Mouse (Mus musculus) ES-Bruce4 (cell line): ENCODE results near the gene Ttf2. TPM values are rescaled to one million over a fixed set of nuclear protein-coding genes. Genes with fewer than 3 reads are reported as not detected.

Experiments
- H3K27ac ChIP-seq: 2 replicates; pipeline ENCODE4 v1.5.1; 2012; ENCODE audit warnings: low read length, inconsistent platforms; ENCODE audit not compliant: insufficient read depth
- H3K27me3 ChIP-seq: 2 replicates; pipeline ENCODE4 v1.6.1; 2012; ENCODE audit warnings: mild to moderate bottlenecking, low read length, inconsistent platforms; ENCODE audit not compliant: control insufficient read depth, poor library complexity, insufficient read depth, severe bottlenecking
- H3K36me3 ChIP-seq: 2 replicates; pipeline ENCODE4 v1.6.1; 2012; ENCODE audit warnings: inconsistent platforms, mild to moderate bottlenecking, low read length, moderate library complexity; ENCODE audit not compliant: control insufficient read depth, poor library complexity, insufficient read depth, severe bottlenecking
- H3K4me1 ChIP-seq: one replicate; pipeline ENCODE4 v1.8.1; 2011; ENCODE audit warnings: low read length; ENCODE audit not compliant: control insufficient read depth, insufficient read depth
- H3K4me3 ChIP-seq: 2 replicates; pipeline ENCODE4 v1.5.1; 2011; ENCODE audit warnings: low read depth, mild to moderate bottlenecking, low read length
- H3K9ac ChIP-seq: 2 replicates; pipeline ENCODE4 v1.6.1; 2012; ENCODE audit warnings: low read depth, mild to moderate bottlenecking, inconsistent platforms; ENCODE audit not compliant: poor library complexity, severe bottlenecking
- H3K9me3 ChIP-seq: replicated peaks from 2 replicates; pipeline ENCODE4 v1.6.1; 2012; ENCODE audit warnings: mild to moderate bottlenecking, low read length, inconsistent platforms; ENCODE audit not compliant: control insufficient read depth, poor library complexity, insufficient read depth, severe bottlenecking
- CTCF ChIP-seq: IDR thresholded peaks from one replicate; pipeline ENCODE4 v1.8.1; 2011; ENCODE audit warnings: low read depth, low read length
- EP300 ChIP-seq: IDR thresholded peaks from 2 replicates; pipeline ENCODE4 v1.6.1; 2011; ENCODE audit warnings: low read depth, low read length; ENCODE audit not compliant: insufficient read depth
- POLR2A ChIP-seq: IDR thresholded peaks from one replicate; pipeline ENCODE4 v1.8.1; 2011; ENCODE audit warnings: low read length; ENCODE audit not compliant: insufficient read depth
- polyA plus RNA-seq: library from polyadenylated mRNA; stranded (reverse); fragments of >200 nt; gene quantifications from 2 replicates; pipeline ENCODE4 v1.2.4, GENCODE M21; 2011; ENCODE audit warnings: low read depth; ENCODE audit not compliant: missing spikeins, insufficient read depth, insufficient read length

Ttf2 gene
- polyA plus RNA-seq, 1 experiment = 47.3 TPM

DNA sequence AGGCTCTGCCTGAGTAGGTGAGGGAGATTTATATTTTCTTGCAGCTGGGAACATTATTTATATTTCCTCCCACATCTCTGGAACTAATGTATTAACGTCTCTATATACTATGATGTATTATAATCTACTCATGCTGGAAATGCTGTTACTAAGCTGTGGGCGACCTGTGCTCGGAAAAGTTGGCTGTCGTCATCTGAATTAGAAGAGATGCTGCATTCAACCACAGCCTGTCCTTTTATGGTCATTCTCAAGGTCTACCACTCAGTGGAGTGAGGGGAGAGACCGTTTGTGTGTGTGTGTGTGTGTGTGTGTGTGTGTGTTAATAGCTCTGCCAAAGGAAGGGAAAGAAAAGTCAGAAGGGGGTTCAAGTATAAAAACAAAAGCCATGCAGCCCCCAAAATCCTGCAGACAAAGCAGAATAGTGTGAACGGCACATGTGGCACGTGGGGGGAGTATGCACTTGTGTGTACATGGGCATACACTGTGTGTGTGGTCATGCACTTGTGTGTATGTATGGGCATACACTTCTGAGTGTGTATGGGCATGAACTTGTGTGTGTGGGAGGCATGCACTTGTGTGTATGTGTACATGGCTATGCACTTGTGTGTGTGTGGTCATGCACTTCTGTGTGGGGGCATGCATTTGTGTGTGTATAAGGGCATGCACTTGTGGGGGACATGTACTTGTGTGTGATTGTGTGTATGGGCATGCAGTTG, 57.8 kb downstream of the Ttf2 start:
- no peaks in the 10 kb centered on the region for H3K4me1 ChIP-seq
- no peak overlapping the region for H3K4me3 ChIP-seq
- H3K27ac ChIP-seq = no peak overlapping the region
- no peak overlapping the region for H3K9ac ChIP-seq
- H3K9me3 ChIP-seq = no peaks in the 10 kb centered on the region
- TF ChIP-seq EP300 = no peak
- no peak for TF ChIP-seq POLR2A
- TF ChIP-seq CTCF = no peak
- no peaks in the 10 kb centered on the region for H3K27me3 ChIP-seq
- H3K36me3 ChIP-seq = no peaks in the 10 kb centered on the region

DNA sequence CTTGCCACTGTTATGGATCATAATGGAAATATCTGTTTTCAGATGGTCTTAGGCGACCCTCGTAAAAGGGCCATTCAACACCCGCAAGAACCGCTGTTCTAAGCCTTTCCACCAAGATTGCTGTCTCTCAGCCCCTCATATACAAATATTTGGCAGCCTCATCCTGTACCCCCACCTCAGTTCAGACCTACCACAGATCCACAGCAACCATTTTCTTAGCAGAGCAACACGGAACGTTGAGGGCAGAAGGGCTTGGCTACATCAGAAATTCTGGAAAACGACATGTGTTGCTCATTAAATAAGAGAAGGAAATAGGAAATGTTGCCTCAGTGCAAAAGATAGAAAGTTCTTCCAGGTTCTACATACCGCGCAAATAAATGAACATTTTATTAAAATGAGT, 58.4 kb downstream of the Ttf2 start:
- Histone ChIP-seq H3K27ac (no peak overlapping the region), H3K9ac (no peak overlapping the region), H3K4me1 (no peaks in the 10 kb centered on the region), H3K9me3 (no peaks in the 10 kb centered on the region), H3K27me3 (no peaks in the 10 kb centered on the region), H3K4me3 (no peak overlapping the region), H3K36me3 (no peaks in the 10 kb centered on the region)
- TF ChIP-seq EP300 (no peak), CTCF (no peak), POLR2A (no peak)

DNA sequence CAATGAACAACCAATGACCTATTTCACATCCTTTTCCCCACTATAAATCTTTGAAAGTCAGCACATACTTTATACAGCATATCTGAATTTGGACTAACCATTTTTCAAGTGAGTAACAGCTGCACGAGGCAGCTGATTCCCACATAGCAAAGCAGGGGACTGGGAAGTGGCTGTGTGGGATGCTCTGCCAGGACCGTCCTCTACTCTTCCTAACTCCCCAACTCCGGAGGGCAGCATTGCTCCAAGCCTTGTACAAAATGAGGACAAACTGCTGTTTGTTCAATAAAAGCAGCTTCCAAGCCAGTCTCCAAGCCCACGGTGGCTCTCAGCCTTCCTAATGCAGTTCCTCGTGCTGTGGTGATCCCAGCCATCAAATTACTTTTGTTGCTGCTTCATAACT, 58.8 kb downstream of the Ttf2 start:
- Histone ChIP-seq H3K27ac (no peak overlapping the region), H3K9me3 (no peaks in the 10 kb centered on the region), H3K27me3 (no peaks in the 10 kb centered on the region), H3K36me3 (no peaks in the 10 kb centered on the region), H3K4me3 (no peak overlapping the region), H3K9ac (no peak overlapping the region), H3K4me1 (no peaks in the 10 kb centered on the region)
- TF ChIP-seq POLR2A (no peak), EP300 (no peak), CTCF (no peak)

DNA sequence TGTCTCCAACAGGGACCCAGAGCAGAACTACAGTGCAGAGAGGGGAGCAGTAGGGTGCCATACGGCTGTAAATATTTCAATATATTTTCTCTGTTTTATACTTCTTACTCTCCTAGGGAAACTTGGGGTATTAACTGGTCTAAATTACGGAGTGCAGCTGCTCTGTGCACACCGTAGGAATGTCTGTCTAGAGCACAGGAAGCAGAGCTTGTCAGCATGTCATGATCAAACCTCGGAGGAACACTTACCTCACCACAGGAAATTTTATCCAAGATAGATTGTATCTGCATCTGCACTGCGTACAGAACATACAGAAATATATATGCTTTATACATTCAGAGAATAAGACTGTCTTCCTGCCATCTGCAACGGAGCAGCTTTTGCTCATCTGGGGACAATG, 60.9 kb downstream of the Ttf2 start:
- TF ChIP-seq CTCF = no peak
- no peak for TF ChIP-seq EP300
- TF ChIP-seq POLR2A = no peak
- H3K4me1 ChIP-seq = no peaks in the 10 kb centered on the region
- H3K4me3 ChIP-seq = no peak overlapping the region
- H3K27ac ChIP-seq = no peak overlapping the region
- H3K9me3 ChIP-seq = no peaks in the 10 kb centered on the region
- H3K27me3 ChIP-seq = no peaks in the 10 kb centered on the region
- no peak overlapping the region for H3K9ac ChIP-seq
- no peaks in the 10 kb centered on the region for H3K36me3 ChIP-seq

DNA sequence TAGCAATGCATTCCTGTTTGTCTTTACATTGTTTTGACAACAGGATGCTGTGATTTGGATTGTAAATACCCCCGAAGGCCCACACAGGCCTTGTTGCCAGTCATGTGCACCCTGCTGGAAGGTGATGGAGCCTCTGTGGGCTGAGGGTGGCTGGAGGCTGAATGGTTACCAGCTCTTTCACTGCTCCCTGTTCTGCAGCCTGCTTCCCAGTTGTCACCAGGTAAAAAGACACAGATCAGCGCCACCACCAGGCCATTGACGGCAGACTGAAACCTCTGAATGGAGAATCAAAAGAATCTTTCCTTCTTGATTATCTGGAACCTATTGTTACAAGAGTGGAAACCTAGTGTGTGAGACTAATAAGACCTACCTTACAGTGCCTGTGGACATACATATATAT, 62.5 kb downstream of the Ttf2 start:
- H3K4me3 ChIP-seq = no peak overlapping the region
- no peak overlapping the region for H3K27ac ChIP-seq
- no peaks in the 10 kb centered on the region for H3K27me3 ChIP-seq
- H3K4me1 ChIP-seq = no peaks in the 10 kb centered on the region
- no peaks in the 10 kb centered on the region for H3K9me3 ChIP-seq
- H3K9ac ChIP-seq = no peak overlapping the region
- no peaks in the 10 kb centered on the region for H3K36me3 ChIP-seq
- TF ChIP-seq CTCF (peak; percentile 68), POLR2A (no peak), EP300 (no peak)

DNA sequence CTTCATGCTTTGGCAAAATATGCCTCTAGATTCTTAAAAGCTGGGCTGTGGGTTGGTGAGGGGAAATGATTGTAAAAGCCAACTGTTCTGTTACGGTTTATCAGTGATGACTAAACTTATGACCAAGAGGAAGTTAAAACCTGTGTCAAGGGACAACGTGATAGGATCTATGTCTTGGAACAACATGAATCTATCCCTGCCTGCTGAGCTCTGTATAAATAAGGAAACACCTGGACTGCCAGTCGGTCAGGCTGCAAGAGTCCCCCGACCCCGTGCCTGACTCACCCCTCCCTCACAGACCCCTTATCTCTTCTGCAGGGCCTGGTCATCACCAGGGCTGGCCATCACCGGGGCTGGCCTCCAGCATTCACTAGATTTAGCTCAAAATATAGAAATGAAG, 63.3 kb downstream of the Ttf2 start:
- Histone ChIP-seq H3K27me3 (no peaks in the 10 kb centered on the region), H3K27ac (no peak overlapping the region), H3K4me1 (no peaks in the 10 kb centered on the region), H3K36me3 (no peaks in the 10 kb centered on the region), H3K9ac (no peak overlapping the region), H3K9me3 (no peaks in the 10 kb centered on the region), H3K4me3 (no peak overlapping the region)
- TF ChIP-seq POLR2A = no peak
- no peak for TF ChIP-seq CTCF
- TF ChIP-seq EP300 = no peak
